In genomic region chr19:26746709-26747467, GRCm38 (mm10) we compare ENCODE assay signal across 8 mouse cellular contexts.
DNase-seq lines count a peak whose midpoint lies in the region; ATAC-seq and TF ChIP-seq lines count a peak whose summit lies in the region.

No protein-coding gene starts in this region.

- no peaks in the 10 kb centered on the region for H3K9me3 ChIP-seq in kidney, postnatal 0 days (replicated peaks; ENCODE audit: low read length)
- H3K9me3 ChIP-seq in embryonic facial prominence, embryonic 13.5 days, result no peaks in the 10 kb centered on the region

- peak overlapping the region; percentile 62; the same call in 1 of the 2 replicates for H3K9ac ChIP-seq in kidney, postnatal 0 days (ENCODE audit: low read depth, low read length)
- H3K9ac ChIP-seq in embryonic facial prominence, embryonic 13.5 days, result peak overlapping the region; percentile 74

- H3K4me3 ChIP-seq in kidney, postnatal 0 days (replicated peaks; ENCODE audit: low read depth, low read length), result peak overlapping the region; percentile 51
- H3K4me3 ChIP-seq in embryonic facial prominence, embryonic 13.5 days, result peak overlapping the region; percentile 53
- H3K4me3 ChIP-seq in myocyte, result peak overlapping the region; percentile 33

- H3ac ChIP-seq in myocyte (ENCODE audit: control insufficient read depth, insufficient read length), result no peak overlapping the region

- WGBS in kidney, postnatal 0 days, result 44% methylated on average over 6 of the region's 6 CpGs
- WGBS in embryonic facial prominence, embryonic 13.5 days, result 42% methylated on average over 6 of the region's 6 CpGs

- no peaks in the 10 kb centered on the region for H3K36me3 ChIP-seq in kidney, postnatal 0 days (ENCODE audit: insufficient read depth, low read length)
- peaks cover 10% of the 10 kb centered on the region for H3K36me3 ChIP-seq in embryonic facial prominence, embryonic 13.5 days
- H3K36me3 ChIP-seq in myocyte (ENCODE audit: control insufficient read depth, insufficient read depth), result no peaks in the 10 kb centered on the region

- peak overlapping the region; percentile 66 for H3K4me2 ChIP-seq in kidney, postnatal 0 days (ENCODE audit: low read length)
- peak overlapping the region; percentile 76 for H3K4me2 ChIP-seq in embryonic facial prominence, embryonic 13.5 days
- H3K4me2 ChIP-seq in myocyte (ENCODE audit: low read depth), result peak overlapping the region; percentile 66

- peak; percentile 45 for DNase-seq in kidney, postnatal 0 days (ENCODE audit: low spot score)
- no peak for DNase-seq in kidney, adult 8-10 months
- DNase-seq in induced T-regulatory cell, adult 2 months (ENCODE audit: low read depth), result peak; percentile 48
- no peak for DNase-seq in frontal cortex, postnatal 10 days (ENCODE audit: low spot score in 2 of 2)
- DNase-seq in gastrocnemius, postnatal 36 days, result no peak
- DNase-seq in retina, embryonic 14.5 days (ENCODE audit: low spot score), result no peak

- no peak for TF ChIP-seq CTCF in kidney, postnatal 0 days (IDR thresholded peaks at IDR 0.05; ENCODE audit: low read depth)

- TF ChIP-seq POLR2A in myocyte (IDR thresholded peaks at IDR 0.05; ENCODE audit: insufficient read length, low read depth), result no peak

- peak; percentile 0; the same call in 1 of the 2 replicates for ATAC-seq in kidney, postnatal 0 days (replicated peaks; ENCODE audit: low FRiP score, low read depth)
- no peak for ATAC-seq in embryonic facial prominence, embryonic 13.5 days (ENCODE audit: insufficient number of reproducible peaks, insufficient read depth, low FRiP score, low TSS enrichment, low read depth)

- peak overlapping the region; percentile 98 for H3K27ac ChIP-seq in kidney, postnatal 0 days
- H3K27ac ChIP-seq in embryonic facial prominence, embryonic 13.5 days, result peak overlapping the region; percentile 99

- H3K79me2 ChIP-seq in myocyte (ENCODE audit: control insufficient read depth, insufficient read depth), result no peaks in the 10 kb centered on the region

- peaks cover 8% of the 10 kb centered on the region for H3K4me1 ChIP-seq in kidney, postnatal 0 days (replicated peaks; ENCODE audit: insufficient read depth, low read length)
- peaks cover 26% of the 10 kb centered on the region for H3K4me1 ChIP-seq in embryonic facial prominence, embryonic 13.5 days

- no peaks in the 10 kb centered on the region for H3K27me3 ChIP-seq in kidney, postnatal 0 days (ENCODE audit: insufficient read depth, low read length)
- no peaks in the 10 kb centered on the region for H3K27me3 ChIP-seq in embryonic facial prominence, embryonic 13.5 days
- peaks cover 11% of the 10 kb centered on the region for H3K27me3 ChIP-seq in myocyte (ENCODE audit: control insufficient read depth, insufficient read depth, insufficient read length)

- intact Hi-C loops in gastrocnemius, postnatal 36 days (cut with DNase I), result loop anchor here (5.0 kb wide), 1 partner anchor 1075 kb away; the partner anchor contains the start of gene Dmrt2

TF ChIP-seq in myocyte, 11 proteins besides CTCF, POLR2A, EP300 and RAD21:
- TF ChIP-seq MYOD1 (IDR thresholded peaks at IDR 0.05; ENCODE audit: control insufficient read depth in 1 of 3, insufficient read length in 2 of 3, low read depth in 2 of 3) (no peak), TCF3 (IDR thresholded peaks at IDR 0.05; ENCODE audit: insufficient read length, low read depth) (no peak), SRF (IDR thresholded peaks at IDR 0.05; ENCODE audit: control insufficient read depth, insufficient read length, low read depth) (no peak), TCF12 (IDR thresholded peaks at IDR 0.05; ENCODE audit: insufficient read depth, poor library complexity, severe bottlenecking) (no peak), CEBPB (IDR thresholded peaks at IDR 0.05; ENCODE audit: insufficient read depth, poor library complexity, severe bottlenecking) (no peak), MYOG (IDR thresholded peaks at IDR 0.05; ENCODE audit: control insufficient read depth in 1 of 3, insufficient read depth in 1 of 3, insufficient read length in 2 of 3, low read depth in 2 of 3) (no peak), REST (IDR thresholded peaks at IDR 0.05; ENCODE audit: insufficient read depth, insufficient read length) (no peak), MAX (IDR thresholded peaks at IDR 0.05; ENCODE audit: low read depth) (no peak), USF1 (IDR thresholded peaks at IDR 0.05; ENCODE audit: low read depth) (no peak), E2F4 (IDR thresholded peaks at IDR 0.05; ENCODE audit: insufficient read depth) (no peak), POLR2AphosphoS2 (IDR thresholded peaks at IDR 0.05; ENCODE audit: insufficient read length, low read depth) (no peak)

Comparison
In these comparisons a context has a peak if more than half of its experiments do, and no peak if none do; other contexts are left out.
1. DNase-seq: peak in kidney, postnatal 0 days (single experiment) and induced T-regulatory cell, adult 2 months (single experiment); none in kidney, adult 8-10 months (0 of 2), frontal cortex, postnatal 10 days (0 of 2), gastrocnemius, postnatal 36 days (0 of 2) and retina, embryonic 14.5 days (single experiment).
2. Peak in every context shown above with its lines, with median percentiles within 50 percentile points of each other: H3K4me2 ChIP-seq and H3K4me3 ChIP-seq.